Mouse (Mus musculus) midbrain, embryonic 16.5 days (tissue): ENCODE results near the gene Ttll1. TPM values are rescaled to one million over a fixed set of nuclear protein-coding genes. Genes with fewer than 3 reads are reported as not detected.

Experiments used
- ATAC-seq: fragments of 200-750 bp; cut with Nextera tagmentation; 2 replicates; pipeline ENCODE4 v1.8.0; 2017; ENCODE audit warnings: moderate TSS enrichment
- H3K27ac ChIP-seq: fragments of 300-500 bp; sonication (generic); 2 replicates; pipeline ENCODE4 v1.5.1; 2014; ENCODE audit warnings: mild to moderate bottlenecking, low read length, mixed read lengths
- H3K27me3 ChIP-seq: fragments of 300-500 bp; sonication (generic); 2 replicates; pipeline ENCODE4 v1.6.1; 2014; ENCODE audit warnings: low read depth, low read length, mixed read lengths; ENCODE audit not compliant: control insufficient read depth, insufficient read depth
- H3K36me3 ChIP-seq: fragments of 300-500 bp; sonication (generic); 2 replicates; pipeline ENCODE4 v1.6.1; 2014; ENCODE audit warnings: mild to moderate bottlenecking, low read length, moderate library complexity, mixed read lengths; ENCODE audit not compliant: control insufficient read depth, insufficient read depth
- H3K4me1 ChIP-seq: fragments of 300-500 bp; sonication (generic); 2 replicates; pipeline ENCODE4 v1.6.1; 2014; ENCODE audit warnings: mild to moderate bottlenecking, low read length, mixed read lengths; ENCODE audit not compliant: control insufficient read depth, insufficient read depth
- H3K4me2 ChIP-seq: fragments of 300-500 bp; sonication (generic); 2 replicates; pipeline ENCODE4 v1.6.1; 2014; ENCODE audit warnings: mild to moderate bottlenecking, low read length, mixed read lengths
- H3K4me3 ChIP-seq: fragments of 300-500 bp; sonication (generic); 2 replicates; pipeline ENCODE4 v1.5.1; 2014; ENCODE audit warnings: low read depth, mild to moderate bottlenecking, low read length, moderate library complexity, mixed read lengths
- H3K9ac ChIP-seq: fragments of 300-500 bp; sonication (generic); 2 replicates; pipeline ENCODE4 v1.6.1; 2014; ENCODE audit warnings: low read depth, low read length, mixed read lengths
- H3K9me3 ChIP-seq: fragments of 300-500 bp; sonication (generic); replicated peaks from 2 replicates; pipeline ENCODE4 v1.6.1; 2014; ENCODE audit warnings: mild to moderate bottlenecking, low read length, mixed read lengths; ENCODE audit not compliant: control insufficient read depth, poor library complexity, severe bottlenecking
- WGBS: fragments of 180-500 bp; shearing (Covaris S2); extraction: QIAGEN DNeasy Blood & Tissue Kit; methylation state at CpG from one replicate; pipeline ENCODE4 v1.1.7; 2014; 5-methylcytosine and 5-hydroxymethylcytosine counted together
- polyA plus RNA-seq: library from polyadenylated mRNA; unstranded; fragments of >200 nt; fragmentation: Nextera tagmentation; extraction: Ambion mirVana; gene quantifications from 2 replicates; pipeline ENCODE4 v1.2.1, GENCODE M21; 2015

The Ttll1 gene
- polyA plus RNA-seq, 1 experiment from 2014 or later: 130 TPM

GRCm38 (mm10) chr15:83455637-83456036, 55.1 kb downstream of the Ttll1 start:
- H3K9ac ChIP-seq: no peak overlapping the region
- peaks cover 6% of the 10 kb centered on the region; the same call in 1 of the 2 replicates for H3K4me1 ChIP-seq
- H3K4me2 ChIP-seq: no peak overlapping the region
- no peaks in the 10 kb centered on the region for H3K27me3 ChIP-seq
- no peaks in the 10 kb centered on the region for H3K36me3 ChIP-seq
- H3K9me3 ChIP-seq: no peaks in the 10 kb centered on the region
- H3K27ac ChIP-seq: no peak overlapping the region
- 94% methylated on average over 5 of the region's 5 CpGs for WGBS
- ATAC-seq: no peak
- H3K4me3 ChIP-seq: no peak overlapping the region

GRCm38 (mm10) chr15:83455034-83455433, 55.7 kb downstream of the Ttll1 start:
- Histone ChIP-seq H3K27me3 (no peaks in the 10 kb centered on the region), H3K27ac (no peak overlapping the region), H3K36me3 (no peaks in the 10 kb centered on the region), H3K4me2 (no peak overlapping the region), H3K4me1 (peaks cover 6% of the 10 kb centered on the region; the same call in 1 of the 2 replicates), H3K9ac (no peak overlapping the region), H3K9me3 (no peaks in the 10 kb centered on the region), H3K4me3 (no peak overlapping the region)
- ATAC-seq: no peak
- WGBS: 81% methylated on average over 3 of the region's 3 CpGs

GRCm38 (mm10) chr15:83454419-83454818, 56.3 kb downstream of the Ttll1 start:
- no peak for ATAC-seq
- Histone ChIP-seq H3K4me3 (no peak overlapping the region), H3K4me1 (peaks cover 6% of the 10 kb centered on the region; the same call in 1 of the 2 replicates), H3K9me3 (no peaks in the 10 kb centered on the region), H3K4me2 (no peak overlapping the region), H3K27ac (no peak overlapping the region), H3K27me3 (no peaks in the 10 kb centered on the region), H3K36me3 (no peaks in the 10 kb centered on the region), H3K9ac (no peak overlapping the region)
- WGBS: 92% methylated on average over 7 of the region's 7 CpGs

DNA sequence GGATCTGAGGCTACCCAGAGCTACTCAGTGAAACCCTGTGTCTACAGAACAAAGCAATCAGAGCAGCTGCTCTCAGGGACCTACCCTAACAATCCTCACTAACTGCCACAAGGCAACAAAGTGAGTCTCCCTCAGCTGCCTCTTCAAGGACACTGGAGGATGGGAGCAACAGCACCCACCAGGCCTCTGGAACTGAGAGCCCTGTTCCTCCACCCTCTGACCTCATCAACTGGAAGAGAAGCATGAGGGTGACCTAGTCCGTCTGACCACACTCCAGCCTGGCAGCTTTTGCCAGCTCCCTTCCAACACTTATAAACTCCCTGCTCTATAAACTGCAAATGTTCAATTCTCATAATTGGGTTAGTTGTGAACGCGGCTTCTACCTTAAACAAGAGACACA, 56.8 kb downstream of the Ttll1 start:
- no peak for ATAC-seq

DNA sequence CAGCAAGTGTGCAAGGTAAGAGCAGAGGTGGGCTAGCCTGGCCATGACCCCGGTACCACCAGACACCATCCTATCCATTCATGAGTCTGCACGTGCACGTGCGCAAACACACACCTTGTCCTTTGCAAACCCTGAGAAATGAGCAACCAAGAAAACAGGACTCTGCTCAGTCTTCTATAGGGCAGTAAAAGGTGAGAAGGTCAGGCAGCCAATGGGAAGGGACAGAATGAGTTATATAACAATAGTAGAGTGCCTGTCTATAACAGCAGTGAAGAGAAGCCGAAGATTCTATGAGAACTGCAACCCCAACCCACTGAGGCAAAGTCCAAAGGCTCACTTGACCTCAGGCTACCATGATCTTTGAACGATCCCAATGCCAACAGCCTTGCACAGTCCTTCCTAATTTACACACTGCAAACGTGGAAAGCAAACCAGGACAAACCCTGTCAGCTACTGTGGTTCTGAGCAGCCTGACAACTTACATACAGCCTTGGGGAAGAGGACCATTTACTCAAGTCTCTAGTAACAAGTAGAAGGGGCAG, 58.4 kb downstream of the Ttll1 start:
- H3K27me3 ChIP-seq: no peaks in the 10 kb centered on the region
- no peak overlapping the region for H3K4me3 ChIP-seq
- no peak overlapping the region for H3K9ac ChIP-seq
- H3K4me2 ChIP-seq: no peak overlapping the region
- H3K9me3 ChIP-seq: no peaks in the 10 kb centered on the region
- no peak overlapping the region for H3K27ac ChIP-seq
- H3K36me3 ChIP-seq: no peaks in the 10 kb centered on the region
- H3K4me1 ChIP-seq: peaks cover 6% of the 10 kb centered on the region; the same call in 1 of the 2 replicates
- WGBS: 85% methylated on average over 7 of the region's 7 CpGs
- ATAC-seq: no peak

More for the DNA sequence above, 56.8 kb downstream of the Ttll1 start:
- no peak overlapping the region for H3K27ac ChIP-seq
- no peak overlapping the region for H3K4me2 ChIP-seq
- WGBS: 78% methylated on average over 3 of the region's 3 CpGs
- no peaks in the 10 kb centered on the region for H3K36me3 ChIP-seq
- no peak overlapping the region for H3K4me3 ChIP-seq
- H3K9ac ChIP-seq: no peak overlapping the region
- H3K27me3 ChIP-seq: no peaks in the 10 kb centered on the region
- no peaks in the 10 kb centered on the region for H3K9me3 ChIP-seq
- peaks cover 6% of the 10 kb centered on the region; the same call in 1 of the 2 replicates for H3K4me1 ChIP-seq

- H3K4me3 ChIP-seq: no peak overlapping the region
- peaks cover 6% of the 10 kb centered on the region; the same call in 1 of the 2 replicates for H3K4me1 ChIP-seq
- ATAC-seq: no peak
- 66% methylated on average over 7 of the region's 7 CpGs for WGBS
- no peak overlapping the region for H3K4me2 ChIP-seq
- H3K9me3 ChIP-seq: no peaks in the 10 kb centered on the region
- H3K27me3 ChIP-seq: no peaks in the 10 kb centered on the region
- no peak overlapping the region for H3K9ac ChIP-seq
- H3K27ac ChIP-seq: no peak overlapping the region
- H3K36me3 ChIP-seq: no peaks in the 10 kb centered on the region
These were observed 59.0 kb downstream of the Ttll1 start for GRCm38 (mm10) chr15:83451621-83452210.

DNA sequence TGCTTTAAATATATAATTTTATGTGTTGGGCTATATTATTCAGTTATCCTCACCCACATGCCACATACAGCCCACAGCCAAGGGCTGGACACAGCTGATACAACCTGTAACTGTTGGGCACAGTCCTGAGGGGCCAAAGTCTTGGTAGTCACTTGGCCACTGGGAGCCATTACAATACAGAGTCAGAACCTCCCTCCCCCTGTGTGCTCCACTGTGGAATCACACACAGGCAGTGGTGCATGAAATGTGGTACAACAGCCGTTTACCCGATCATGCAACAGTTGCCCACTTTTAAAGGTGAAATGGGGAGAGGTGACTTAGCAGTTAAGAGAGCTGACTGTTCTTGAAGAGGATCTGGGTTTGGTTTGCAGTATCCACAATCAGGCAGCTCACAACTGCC, 60.7 kb downstream of the Ttll1 start:
- WGBS: 82% methylated on average over 2 of the region's 2 CpGs
- H3K9ac ChIP-seq: no peak overlapping the region
- H3K27ac ChIP-seq: no peak overlapping the region
- no peak overlapping the region for H3K4me2 ChIP-seq
- no peaks in the 10 kb centered on the region for H3K36me3 ChIP-seq
- peaks cover 6% of the 10 kb centered on the region; the same call in 1 of the 2 replicates for H3K4me1 ChIP-seq
- H3K9me3 ChIP-seq: no peaks in the 10 kb centered on the region
- no peaks in the 10 kb centered on the region for H3K27me3 ChIP-seq
- ATAC-seq: no peak
- no peak overlapping the region for H3K4me3 ChIP-seq

- no peak overlapping the region for H3K4me2 ChIP-seq
- H3K27me3 ChIP-seq: no peaks in the 10 kb centered on the region
- WGBS: 83% methylated on average over 5 of the region's 5 CpGs
- H3K27ac ChIP-seq: no peak overlapping the region
- no peak overlapping the region for H3K4me3 ChIP-seq
- H3K9me3 ChIP-seq: no peaks in the 10 kb centered on the region
- no peak for ATAC-seq
- no peaks in the 10 kb centered on the region for H3K36me3 ChIP-seq
- peaks cover 6% of the 10 kb centered on the region; the same call in 1 of the 2 replicates for H3K4me1 ChIP-seq
- H3K9ac ChIP-seq: no peak overlapping the region
These were observed 62.0 kb downstream of the Ttll1 start for GRCm38 (mm10) chr15:83448646-83449045.

GRCm38 (mm10) chr15:83447791-83448544, 62.7 kb downstream of the Ttll1 start:
- Histone ChIP-seq H3K4me2 (no peak overlapping the region), H3K9ac (no peak overlapping the region), H3K36me3 (no peaks in the 10 kb centered on the region), H3K9me3 (no peaks in the 10 kb centered on the region), H3K27ac (no peak overlapping the region), H3K4me3 (no peak overlapping the region), H3K4me1 (peaks cover 6% of the 10 kb centered on the region; the same call in 1 of the 2 replicates), H3K27me3 (no peaks in the 10 kb centered on the region)
- ATAC-seq: no peak
- whole genome bisulfite sequencing: 56% methylated on average over 10 of the region's 10 CpGs
